Mouse (Mus musculus): ENCODE data around the gene Cib1.

Cib1 gene

DNA sequence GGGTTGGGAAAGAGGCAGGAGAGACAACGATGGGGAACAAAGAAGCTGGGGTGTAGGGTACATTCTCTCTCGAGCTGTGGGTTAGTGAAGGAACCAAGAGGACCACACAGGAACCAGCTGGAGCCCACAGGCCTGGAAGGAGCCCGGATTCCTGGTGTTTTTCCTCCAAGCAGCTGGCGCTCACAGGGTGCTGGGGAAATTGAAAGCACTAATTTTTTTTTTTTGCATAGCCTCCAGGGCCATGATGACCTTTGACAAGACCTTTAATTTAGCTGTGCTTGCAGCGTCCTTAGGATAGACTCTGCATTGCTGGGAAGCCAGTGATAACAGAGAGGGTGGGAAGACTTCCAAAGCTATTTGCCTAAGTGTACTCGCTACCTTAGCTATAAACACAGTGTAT is 47.6 kb downstream of the Cib1 start:
- in situ Hi-C loops (cut with MseI, MboI) = no loop called here

GRCm38 (mm10) chr7:80184551-80184950 is 48.1 kb downstream of the Cib1 start:
- in situ Hi-C loops (cut with MseI, MboI) = no loop called here

DNA sequence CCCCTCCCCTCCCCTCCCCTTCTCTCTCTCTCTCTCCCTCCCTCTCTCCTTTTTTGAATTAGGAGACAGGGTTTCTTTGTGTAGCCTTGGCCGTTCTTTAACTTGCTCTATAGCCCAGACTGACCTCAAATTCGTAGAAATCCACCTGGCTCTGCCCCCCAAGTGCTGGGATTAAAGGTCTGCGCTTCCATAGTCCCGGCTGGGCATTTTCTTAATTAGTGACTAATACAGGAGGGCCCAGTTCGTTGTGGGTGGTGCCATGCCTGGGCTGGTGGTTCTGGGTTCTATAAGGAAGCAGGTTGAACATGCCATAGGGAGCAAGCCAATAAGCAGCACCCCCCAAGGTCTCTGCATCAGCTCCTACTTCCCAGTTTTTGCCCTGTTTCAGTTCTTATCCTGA is 48.6 kb downstream of the Cib1 start:
- in situ Hi-C loops (cut with MseI, MboI) = no loop called here

DNA sequence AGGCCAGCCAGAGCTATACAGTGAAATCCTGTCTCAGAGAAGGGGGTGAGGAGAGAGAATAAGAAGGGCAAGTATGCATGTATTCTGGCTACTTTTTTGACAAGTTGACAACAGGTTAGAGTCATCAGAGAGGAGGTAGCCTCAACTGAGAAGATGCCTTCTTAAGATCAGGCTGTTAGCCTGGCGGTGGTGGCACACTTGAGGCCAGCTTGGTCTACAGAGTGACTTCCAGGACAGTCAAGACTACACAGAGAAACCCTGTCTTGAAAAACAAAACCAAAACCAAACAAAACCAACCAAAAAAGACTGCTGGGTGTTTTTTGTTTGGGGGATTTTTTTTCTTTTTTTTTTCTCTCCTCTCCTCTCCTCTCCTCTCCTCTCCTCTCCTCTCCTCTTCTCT is 49.1 kb downstream of the Cib1 start:
- in situ Hi-C loops (cut with MseI, MboI) = no loop called here

GRCm38 (mm10) chr7:80182139-80182538 is 50.5 kb downstream of the Cib1 start:
- in situ Hi-C loops (cut with MseI, MboI) = no loop called here

- in situ Hi-C loops (cut with MseI, MboI) = no loop called here
Measured at GRCm38 (mm10) chr7:80181078-80181477, 51.5 kb downstream of the Cib1 start.

DNA sequence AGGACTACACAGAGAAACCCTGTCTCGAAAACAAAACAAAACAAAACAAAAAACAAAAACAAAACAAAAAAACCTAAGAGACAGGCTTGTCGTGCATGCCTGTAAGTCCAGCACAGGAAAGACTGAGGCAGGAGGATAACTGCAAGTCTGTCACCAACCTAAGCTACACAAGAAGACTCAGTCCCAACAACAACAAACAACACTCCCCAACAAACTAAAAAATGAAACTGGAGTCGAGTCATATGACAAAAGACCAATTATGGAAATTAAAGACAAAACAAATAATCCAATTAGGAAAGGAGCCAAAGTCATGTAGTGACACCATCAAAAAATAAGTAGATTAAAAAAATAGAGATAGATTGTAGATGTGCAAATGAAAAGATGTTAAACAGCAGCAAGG is 52.4 kb downstream of the Cib1 start:
- in situ Hi-C loops (cut with MseI, MboI) = no loop called here

GRCm38 (mm10) chr7:80179790-80180189 is 52.8 kb downstream of the Cib1 start:
- in situ Hi-C loops (cut with MseI, MboI) = no loop called here

DNA sequence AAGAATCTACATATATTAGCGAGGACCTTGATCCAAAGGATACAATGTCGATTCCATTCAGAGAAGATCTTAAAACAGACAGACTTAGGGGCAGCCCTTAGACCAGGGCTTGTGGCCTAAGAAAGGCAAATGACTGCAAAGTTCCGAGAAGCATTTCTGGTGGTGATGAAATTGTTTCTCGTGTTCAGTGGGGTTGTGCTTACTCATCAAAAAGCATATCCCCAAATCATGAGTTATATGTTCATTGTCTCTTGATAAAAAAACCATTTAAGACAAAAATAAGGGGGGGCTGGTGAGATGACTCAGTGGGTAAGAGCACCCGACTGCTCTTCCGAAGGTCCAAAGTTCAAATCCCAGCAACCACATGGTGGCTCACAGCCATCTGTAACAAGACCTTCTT is 53.3 kb downstream of the Cib1 start:
- in situ Hi-C loops (cut with MseI, MboI) = no loop called here

- in situ Hi-C loops (cut with MseI, MboI) = no loop called here
Measured at GRCm38 (mm10) chr7:80178037-80178729, 54.4 kb downstream of the Cib1 start.

GRCm38 (mm10) chr7:80177438-80177837 is 55.2 kb downstream of the Cib1 start:
- in situ Hi-C loops (cut with MseI, MboI) = no loop called here
